ENCODE assay signal across 8 mouse cellular contexts in genomic region chr6:145009859-145010818, GRCm38 (mm10).
A peak's percentile ranks its signal among the peaks of the same experiment; 100 is the strongest.
DNase-seq lines count a peak whose midpoint lies in the region; ATAC-seq and TF ChIP-seq lines count a peak whose summit lies in the region.

No protein-coding gene starts in this region.

- H3K4me1 ChIP-seq in hindbrain, embryonic 11.5 days (replicated peaks; ENCODE audit: control insufficient read depth, insufficient read depth, low read length) = no peaks in the 10 kb centered on the region
- H3K4me1 ChIP-seq in hindbrain, embryonic 12.5 days = no peaks in the 10 kb centered on the region; the same call in 1 of the 2 replicates
- H3K4me1 ChIP-seq in liver, postnatal 0 days (ENCODE audit: insufficient read depth) = no peaks in the 10 kb centered on the region
- H3K4me1 ChIP-seq in stomach, postnatal 0 days (replicated peaks; ENCODE audit: control insufficient read depth, insufficient read depth) = no peaks in the 10 kb centered on the region
- no peaks in the 10 kb centered on the region for H3K4me1 ChIP-seq in intestine, embryonic 15.5 days (replicated peaks)

- peak; percentile 58 for DNase-seq in hindbrain, embryonic 11.5 days (ENCODE audit: low spot score)
- peak; percentile 68 for DNase-seq in 416B (ENCODE audit: low read depth)
- DNase-seq in MN1 (ENCODE audit: low spot score) = peak; percentile 27
- peak; percentile 25 for DNase-seq in embryo, embryonic 9.5 days (ENCODE audit: extremely low spot score)
- DNase-seq in liver, postnatal 0 days = peak; percentile 46
- DNase-seq in stomach, postnatal 0 days (ENCODE audit: low spot score) = peak; percentile 27

- no peak for TF ChIP-seq EP300 in liver, postnatal 0 days (IDR thresholded peaks at IDR 0.05; ENCODE audit: low read depth)
- no peak for TF ChIP-seq EP300 in stomach, postnatal 0 days (optimal IDR thresholded peaks at IDR 0.05)

- no peak for ATAC-seq in hindbrain, embryonic 11.5 days (ENCODE audit: low FRiP score)
- ATAC-seq in hindbrain, embryonic 12.5 days (ENCODE audit: low FRiP score) = no peak
- ATAC-seq in liver, postnatal 0 days = no peak
- ATAC-seq in stomach, postnatal 0 days (ENCODE audit: low FRiP score, low TSS enrichment) = no peak; the same call in 1 of the 2 replicates
- no peak for ATAC-seq in intestine, embryonic 15.5 days

- peak; percentile 60 for TF ChIP-seq CTCF in liver, postnatal 0 days (IDR thresholded peaks at IDR 0.05; ENCODE audit: low read depth)
- peak; percentile 67 for TF ChIP-seq CTCF in stomach, postnatal 0 days (IDR thresholded peaks at IDR 0.05; ENCODE audit: low read depth)

- H3K27me3 ChIP-seq in hindbrain, embryonic 11.5 days (ENCODE audit: control insufficient read depth, insufficient read depth, low read length) = no peaks in the 10 kb centered on the region
- H3K27me3 ChIP-seq in hindbrain, embryonic 12.5 days = no peaks in the 10 kb centered on the region
- no peaks in the 10 kb centered on the region for H3K27me3 ChIP-seq in liver, postnatal 0 days (ENCODE audit: insufficient read depth, low read length)
- H3K27me3 ChIP-seq in stomach, postnatal 0 days (ENCODE audit: control insufficient read depth, insufficient read depth, low read length) = no peaks in the 10 kb centered on the region
- no peaks in the 10 kb centered on the region for H3K27me3 ChIP-seq in intestine, embryonic 15.5 days (replicated peaks)

- no peaks in the 10 kb centered on the region for H3K9me3 ChIP-seq in hindbrain, embryonic 11.5 days (ENCODE audit: control insufficient read depth, low read length)
- H3K9me3 ChIP-seq in hindbrain, embryonic 12.5 days (replicated peaks) = peaks cover 3% of the 10 kb centered on the region; the same call in 1 of the 2 replicates
- no peaks in the 10 kb centered on the region for H3K9me3 ChIP-seq in liver, postnatal 0 days (ENCODE audit: low read length)
- H3K9me3 ChIP-seq in stomach, postnatal 0 days (ENCODE audit: control insufficient read depth, low read length) = no peaks in the 10 kb centered on the region; the same call in 1 of the 2 replicates
- H3K9me3 ChIP-seq in intestine, embryonic 15.5 days = no peaks in the 10 kb centered on the region

- no peak overlapping the region for H3K4me3 ChIP-seq in hindbrain, embryonic 11.5 days (ENCODE audit: low read depth, low read length)
- no peak overlapping the region for H3K4me3 ChIP-seq in hindbrain, embryonic 12.5 days
- H3K4me3 ChIP-seq in liver, postnatal 0 days (ENCODE audit: low read depth, low read length) = no peak overlapping the region
- H3K4me3 ChIP-seq in stomach, postnatal 0 days (ENCODE audit: low read depth, low read length) = no peak overlapping the region
- no peak overlapping the region for H3K4me3 ChIP-seq in intestine, embryonic 15.5 days (replicated peaks)

- WGBS in hindbrain, embryonic 11.5 days = 77% methylated on average over 8 of the region's 8 CpGs
- 79% methylated on average over 8 of the region's 8 CpGs for WGBS in hindbrain, embryonic 12.5 days
- 68% methylated on average over 8 of the region's 8 CpGs for WGBS in liver, postnatal 0 days (ENCODE audit: insufficient replicate concordance)
- WGBS in stomach, postnatal 0 days = 78% methylated on average over 8 of the region's 8 CpGs
- 76% methylated on average over 8 of the region's 8 CpGs for WGBS in intestine, embryonic 15.5 days

- H3K4me2 ChIP-seq in hindbrain, embryonic 11.5 days (replicated peaks; ENCODE audit: low read depth, low read length) = no peak overlapping the region
- H3K4me2 ChIP-seq in hindbrain, embryonic 12.5 days (replicated peaks) = no peak overlapping the region
- H3K4me2 ChIP-seq in liver, postnatal 0 days (ENCODE audit: low read depth, low read length) = no peak overlapping the region
- no peak overlapping the region for H3K4me2 ChIP-seq in stomach, postnatal 0 days (replicated peaks; ENCODE audit: low read depth)
- no peak overlapping the region for H3K4me2 ChIP-seq in intestine, embryonic 15.5 days (replicated peaks)

- no peak overlapping the region for H3K27ac ChIP-seq in hindbrain, embryonic 11.5 days (ENCODE audit: low read depth, low read length)
- no peak overlapping the region for H3K27ac ChIP-seq in hindbrain, embryonic 12.5 days
- H3K27ac ChIP-seq in liver, postnatal 0 days (ENCODE audit: low read depth) = no peak overlapping the region
- no peak overlapping the region for H3K27ac ChIP-seq in stomach, postnatal 0 days (replicated peaks)
- H3K27ac ChIP-seq in intestine, embryonic 15.5 days = no peak overlapping the region

- peaks cover 5% of the 10 kb centered on the region; the same call in 1 of the 2 replicates for H3K36me3 ChIP-seq in hindbrain, embryonic 11.5 days (ENCODE audit: control insufficient read depth, insufficient read depth, low read length)
- H3K36me3 ChIP-seq in hindbrain, embryonic 12.5 days = peaks cover 51% of the 10 kb centered on the region
- H3K36me3 ChIP-seq in liver, postnatal 0 days (replicated peaks; ENCODE audit: insufficient read depth, low read length) = no peaks in the 10 kb centered on the region
- no peaks in the 10 kb centered on the region for H3K36me3 ChIP-seq in stomach, postnatal 0 days (ENCODE audit: control insufficient read depth, insufficient read depth, low read length)
- no peaks in the 10 kb centered on the region for H3K36me3 ChIP-seq in intestine, embryonic 15.5 days

- no peak overlapping the region for H3K9ac ChIP-seq in hindbrain, embryonic 11.5 days (ENCODE audit: low read depth, low read length)
- no peak overlapping the region for H3K9ac ChIP-seq in hindbrain, embryonic 12.5 days
- no peak overlapping the region for H3K9ac ChIP-seq in liver, postnatal 0 days (replicated peaks)
- no peak overlapping the region for H3K9ac ChIP-seq in stomach, postnatal 0 days (ENCODE audit: low read length)
- no peak overlapping the region for H3K9ac ChIP-seq in intestine, embryonic 15.5 days
